Mouse (Mus musculus) thymus, adult 2 months (tissue): ENCODE measurements around the gene Vmn2r65.

Experiments used
- CTCF ChIP-seq: fragments of 200-500 bp; IDR thresholded peaks from 2 replicates; pipeline ENCODE4 v1.5.1; 2012; ENCODE audit warnings: mild to moderate bottlenecking, control low read depth, low read length, moderate library complexity, borderline replicate concordance; ENCODE audit not compliant: control insufficient read depth, poor library complexity, insufficient read depth; ENCODE audit errors: extremely low read depth
- POLR2A ChIP-seq: fragments of 200-500 bp; IDR thresholded peaks from 2 replicates; pipeline ENCODE4 v1.6.1; 2012; ENCODE audit warnings: mild to moderate bottlenecking, low read length, control low read depth, moderate library complexity; ENCODE audit not compliant: control insufficient read depth, poor library complexity, insufficient read depth; ENCODE audit errors: extremely low read depth

DNA sequence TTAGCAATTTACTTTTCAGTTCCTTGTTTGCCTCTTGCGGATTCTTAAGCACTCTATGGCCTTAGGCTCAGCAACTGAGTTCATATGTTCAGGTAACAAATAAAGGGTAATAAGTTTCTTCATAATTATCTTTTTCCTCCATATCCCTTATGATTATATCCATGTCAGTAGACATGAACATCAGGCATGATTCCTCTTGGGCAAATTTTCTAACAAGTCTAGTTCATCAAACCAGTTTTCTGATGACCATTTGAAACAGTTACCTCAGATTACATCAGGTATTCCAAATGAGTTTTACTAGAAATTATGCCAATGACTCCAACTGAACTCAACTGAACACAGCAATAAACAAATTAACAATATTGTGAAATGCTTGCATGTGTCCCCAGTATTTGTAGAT is 48.3 kb upstream of the Vmn2r65 start, which contains the start of gene Vmn2r66:
- TF ChIP-seq CTCF (no peak), POLR2A (no peak)
